Mouse (Mus musculus): ENCODE data around the gene Ago1. TPM values are rescaled to one million over a fixed set of nuclear protein-coding genes. Genes with fewer than 3 reads are reported as not detected.

Gene Ago1
- total RNA-seq, 2 experiments from 2014 or later: 49.4 to 52.1 TPM

DNA sequence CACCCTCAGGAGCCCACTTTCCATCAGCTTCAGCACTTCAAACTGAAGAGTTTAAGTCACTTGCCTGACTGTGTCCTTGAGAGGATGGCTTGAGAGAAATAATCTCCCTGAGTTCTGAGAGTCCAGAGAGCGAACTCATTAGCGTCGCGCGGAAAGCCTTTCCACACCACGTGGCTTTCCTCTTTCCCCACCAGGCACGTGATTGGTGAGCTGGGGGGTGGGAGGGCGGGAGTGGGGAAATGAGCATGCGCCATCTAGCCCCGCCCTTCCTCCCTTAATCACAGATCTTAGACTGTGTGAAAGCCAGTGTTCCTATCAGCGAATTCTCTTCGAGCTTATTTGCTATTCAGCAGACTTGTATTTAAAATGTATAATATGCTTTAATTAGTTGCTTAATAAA, 14.6 kb upstream of the Ago1 start:
- DNase-seq (ENCODE audit: low spot score in 2 of 2): no peak
- intact Hi-C loops (cut with DNase I): no loop called here

DNA sequence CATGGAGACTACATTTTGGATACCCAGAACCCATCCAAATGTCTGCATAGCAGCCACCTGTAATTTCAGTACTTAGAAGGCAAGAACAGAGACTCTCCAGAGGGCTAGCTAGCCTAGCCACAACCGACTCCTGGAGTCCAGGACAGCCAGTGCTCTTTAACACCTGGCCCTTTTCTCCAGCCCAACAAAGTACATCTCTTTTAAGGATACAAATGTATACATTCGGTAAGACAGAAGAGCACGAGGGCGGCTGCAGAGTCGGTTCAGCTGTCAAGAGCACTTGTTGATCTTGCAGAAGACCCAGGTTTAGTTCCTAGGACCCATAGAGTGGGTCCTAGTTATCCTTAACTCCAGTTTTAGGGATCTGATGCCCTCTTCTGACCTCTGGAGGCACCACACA, 13.1 kb upstream of the Ago1 start:
- intact Hi-C loops (cut with DNase I): no loop called here
- no peak for DNase-seq (ENCODE audit: low spot score in 2 of 2)

- intact Hi-C loops (cut with DNase I): no loop called here
- no peak for DNase-seq (ENCODE audit: low spot score in 2 of 2)
Observed at GRCm38 (mm10) chr4:126480288-126480687, 11.9 kb upstream of the Ago1 start.

GRCm38 (mm10) chr4:126473031-126473430, 4.6 kb upstream of the Ago1 start:
- intact Hi-C loops (cut with DNase I): no loop called here
- DNase-seq (ENCODE audit: low spot score in 2 of 2): no peak

DNA sequence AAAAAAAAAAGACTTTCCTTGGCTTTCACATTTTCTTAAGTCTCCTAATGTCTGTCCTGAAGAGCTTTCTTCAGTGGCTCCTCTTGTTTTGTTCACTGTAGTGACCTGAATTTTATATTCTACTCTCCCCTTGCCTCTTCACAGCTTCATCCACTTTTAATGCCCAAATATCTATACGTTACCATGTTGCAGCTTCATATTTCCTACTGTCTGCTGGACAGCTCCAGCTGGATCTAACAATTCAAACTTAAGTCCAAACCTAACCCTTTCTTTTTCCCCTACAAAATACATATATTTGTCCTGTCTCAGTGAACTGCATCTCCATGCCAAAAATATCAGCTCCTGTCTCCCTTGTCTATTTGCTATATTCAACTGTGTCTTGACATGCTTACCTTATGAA, 951 bp upstream of the Ago1 start:
- no peak for DNase-seq (ENCODE audit: low spot score in 2 of 2)
- intact Hi-C loops (cut with DNase I): no loop called here

GRCm38 (mm10) chr4:126468925-126469324, 542 bp upstream of the Ago1 start:
- DNase-seq (ENCODE audit: low spot score in 2 of 2): peak in 1 of 2 experiments; percentile 46
- intact Hi-C loops (cut with DNase I): no loop called here

- intact Hi-C loops (cut with DNase I): no loop called here
- peak; percentile 50 to 57 for DNase-seq (ENCODE audit: low spot score in 2 of 2)
Observed at GRCm38 (mm10) chr4:126467721-126468284, 580 bp downstream of the Ago1 start.

DNA sequence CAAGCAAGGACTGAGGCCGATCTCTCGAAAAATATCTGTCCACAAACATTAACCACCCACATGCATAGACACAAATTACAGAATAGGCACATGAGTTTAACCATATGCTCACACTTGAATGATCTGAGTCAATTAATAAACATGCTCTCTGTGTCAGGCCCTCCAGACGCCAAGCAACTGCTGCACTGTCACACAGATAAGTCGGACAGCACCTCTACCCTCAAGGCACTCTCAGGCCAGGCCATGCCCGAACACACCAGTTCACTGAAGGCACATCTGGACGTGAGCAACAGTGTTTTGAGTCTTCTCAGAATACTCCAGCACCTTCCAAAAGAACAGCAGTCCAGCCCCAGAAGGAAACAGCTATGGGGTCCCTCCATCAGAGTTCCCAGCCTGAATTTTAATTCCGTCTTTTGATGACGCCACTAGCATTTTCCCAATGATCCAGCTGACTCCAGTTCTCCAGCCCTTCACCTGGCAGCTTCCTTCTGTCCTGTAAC, 2.1 kb downstream of the Ago1 start:
- intact Hi-C loops (cut with DNase I): no loop called here
- DNase-seq (ENCODE audit: low spot score in 2 of 2): no peak

DNA sequence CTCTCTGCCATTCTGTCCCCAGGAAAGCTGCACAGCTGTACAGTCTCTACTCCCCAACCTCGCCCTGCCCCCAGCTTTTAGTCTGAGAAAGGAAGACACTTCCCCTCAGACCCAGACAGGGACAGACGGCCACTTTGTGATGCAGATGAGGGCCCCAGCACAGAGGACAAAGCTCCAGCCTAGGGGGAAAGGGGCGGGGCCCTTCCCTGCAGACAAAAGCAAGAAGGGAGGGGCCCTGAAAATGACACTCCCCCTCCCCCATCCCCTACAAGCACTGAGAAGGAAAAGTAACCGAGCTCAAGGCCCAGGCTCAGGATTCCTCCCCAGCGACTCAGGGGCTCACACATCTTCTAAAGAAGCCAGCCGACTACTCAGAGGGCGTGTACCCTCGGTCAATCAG, 2.5 kb downstream of the Ago1 start:
- intact Hi-C loops (cut with DNase I): no loop called here
- peak; percentile 51 to 70 for DNase-seq (ENCODE audit: low spot score in 2 of 2)

GRCm38 (mm10) chr4:126464892-126465235, 3.5 kb downstream of the Ago1 start:
- intact Hi-C loops (cut with DNase I): no loop called here
- DNase-seq (ENCODE audit: low spot score in 2 of 2): no peak

DNA sequence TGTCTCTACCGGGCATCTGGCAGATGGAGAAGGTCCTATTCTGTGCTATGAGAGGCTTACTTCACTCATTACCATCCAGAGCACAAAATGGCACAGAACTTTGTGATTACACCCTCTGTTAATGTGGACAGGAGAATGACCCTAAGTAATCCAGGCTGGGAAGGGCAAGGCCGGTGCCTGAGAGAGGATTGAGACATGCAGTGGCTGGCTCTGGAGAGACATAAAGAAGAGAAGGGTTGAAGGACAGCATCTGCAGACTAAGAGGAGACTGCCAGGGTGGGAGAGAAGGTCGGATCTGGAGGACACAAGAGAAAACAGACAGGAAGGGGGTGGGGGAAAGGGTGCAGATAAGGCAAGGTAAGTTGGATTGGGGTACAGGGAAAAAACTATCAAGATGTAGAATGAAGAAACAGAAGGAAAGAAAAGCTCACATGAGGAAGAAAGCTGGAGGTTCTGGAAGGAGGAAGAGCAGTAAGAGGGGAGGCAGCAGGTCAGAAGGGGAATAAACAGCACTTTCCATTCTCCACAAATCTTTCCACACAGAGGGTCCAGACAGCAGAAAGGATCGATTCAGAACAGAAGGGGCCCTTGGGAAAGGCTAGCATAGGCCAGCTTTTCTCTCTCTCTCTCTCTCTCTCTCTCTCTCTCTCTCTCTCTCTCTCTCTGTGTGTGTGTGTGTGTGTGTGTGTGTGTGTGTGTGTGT, 4.0 kb downstream of the Ago1 start:
- no peak for DNase-seq (ENCODE audit: low spot score in 2 of 2)
- intact Hi-C loops (cut with DNase I): no loop called here

- DNase-seq (ENCODE audit: low spot score in 2 of 2): no peak
- intact Hi-C loops (cut with DNase I): no loop called here
Observed at GRCm38 (mm10) chr4:126455441-126455840, 12.9 kb downstream of the Ago1 start.

DNA sequence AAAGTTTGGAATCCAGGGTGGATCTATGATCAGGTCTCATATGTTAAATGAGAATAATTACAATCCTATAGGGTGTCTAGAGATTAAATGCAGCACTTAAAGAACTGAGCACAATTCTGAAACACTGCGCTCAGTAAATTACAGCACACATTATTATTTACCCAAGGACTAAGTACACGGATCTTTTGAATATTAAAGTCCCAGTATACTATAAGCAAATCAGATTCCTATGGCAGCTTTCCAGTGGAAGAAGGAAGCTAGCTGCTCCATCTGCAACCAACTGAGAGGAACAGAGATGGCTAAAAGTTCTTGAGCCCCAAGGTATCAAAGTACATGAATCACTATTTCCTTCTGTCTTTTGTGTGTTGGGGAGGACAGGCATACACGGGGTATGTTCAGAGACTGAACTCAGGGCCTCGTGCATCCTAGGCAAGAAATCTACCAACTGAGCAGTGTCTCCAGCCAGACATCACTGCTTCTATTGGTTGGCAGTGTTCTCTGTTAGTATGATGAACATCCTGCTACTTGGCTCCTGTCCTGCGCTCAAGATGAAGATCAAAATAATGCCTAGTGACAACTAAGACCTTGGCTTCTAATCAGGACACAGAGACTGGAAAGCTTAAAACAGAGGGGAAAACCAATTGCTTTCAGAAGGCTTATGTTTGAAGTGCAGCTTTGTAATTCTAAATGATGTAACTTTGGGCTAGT, 13.7 kb downstream of the Ago1 start:
- no peak for DNase-seq (ENCODE audit: low spot score in 2 of 2)
- intact Hi-C loops (cut with DNase I): no loop called here

DNA sequence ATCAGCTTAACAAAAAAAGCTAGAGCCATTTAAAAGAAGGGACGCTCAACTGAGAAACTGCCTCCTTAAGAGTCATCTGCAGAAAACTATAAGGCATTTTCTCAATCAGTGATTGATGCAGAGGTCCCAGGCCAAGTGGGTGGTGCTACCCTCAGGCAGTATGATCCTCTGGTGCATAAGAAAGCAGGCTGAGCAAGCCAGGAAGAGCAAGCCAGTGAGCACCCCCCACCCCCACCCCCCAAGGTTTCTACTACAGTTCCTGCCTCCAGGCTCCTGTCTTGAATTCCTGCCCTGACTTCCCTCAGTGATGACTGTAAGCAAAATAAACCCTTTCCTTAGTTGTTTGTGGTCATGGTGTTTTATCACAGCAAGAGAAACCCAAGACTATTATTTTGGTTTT, 18.1 kb downstream of the Ago1 start:
- no peak for DNase-seq (ENCODE audit: low spot score in 2 of 2)
- intact Hi-C loops (cut with DNase I): no loop called here

DNA sequence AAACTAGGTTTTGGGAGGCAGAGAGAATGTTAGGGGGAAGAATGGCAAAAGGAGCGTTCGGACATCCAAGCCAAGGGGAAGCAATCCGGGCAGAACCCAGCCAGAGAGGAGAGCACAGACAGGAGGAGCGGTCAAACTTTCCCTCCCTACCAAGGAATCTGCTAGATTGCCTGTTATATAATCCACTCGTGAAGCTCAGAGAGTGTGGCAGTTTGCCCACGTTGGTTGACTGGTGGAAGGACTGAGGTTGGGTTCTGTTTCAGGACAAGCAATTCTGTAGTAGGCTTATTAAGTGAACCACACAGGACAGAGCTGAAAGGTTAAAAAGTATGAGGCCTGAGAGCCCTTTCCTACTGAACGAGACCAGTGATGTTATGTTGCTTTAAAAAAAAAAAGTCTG, 21.3 kb downstream of the Ago1 start:
- intact Hi-C loops (cut with DNase I): no loop called here
- DNase-seq (ENCODE audit: low spot score in 2 of 2): no peak

- DNase-seq (ENCODE audit: low spot score in 2 of 2): no peak
- intact Hi-C loops (cut with DNase I): no loop called here
Observed at GRCm38 (mm10) chr4:126444528-126444927, 23.9 kb downstream of the Ago1 start.

- no peak for DNase-seq (ENCODE audit: low spot score in 2 of 2)
- intact Hi-C loops (cut with DNase I): no loop called here
Observed at GRCm38 (mm10) chr4:126438261-126438660, 30.1 kb downstream of the Ago1 start.

- peak; percentile 20 to 22 for DNase-seq (ENCODE audit: low spot score in 2 of 2)
Observed at GRCm38 (mm10) chr4:126436268-126436667, 32.1 kb downstream of the Ago1 start.

GRCm38 (mm10) chr4:126434094-126434493, 34.3 kb downstream of the Ago1 start:
- intact Hi-C loops (cut with DNase I): no loop called here
- DNase-seq (ENCODE audit: low spot score in 2 of 2): no peak

More at GRCm38 (mm10) chr4:126436268-126436667, 32.1 kb downstream of the Ago1 start:
- intact Hi-C loops (cut with DNase I): no loop called here

DNA sequence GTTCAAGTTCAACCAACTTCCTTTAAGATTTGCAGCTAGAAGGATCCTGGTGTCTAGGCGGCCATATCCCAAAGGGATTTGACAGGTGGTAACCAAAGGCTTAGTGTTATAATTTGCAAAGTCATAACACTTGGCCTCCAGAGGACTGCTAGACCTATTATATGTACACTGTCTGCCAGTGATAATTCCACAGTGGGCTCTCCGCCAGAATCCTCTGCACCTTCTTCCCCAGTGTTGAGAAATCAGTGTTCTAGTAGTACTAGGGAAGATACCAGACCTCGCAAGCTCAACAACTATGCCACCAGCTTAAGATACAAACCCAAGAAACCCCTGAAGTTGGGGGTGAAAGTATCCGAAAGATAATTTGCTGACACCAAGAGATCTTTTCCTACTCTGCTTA, 35.2 kb downstream of the Ago1 start:
- DNase-seq (ENCODE audit: low spot score in 2 of 2): no peak
- intact Hi-C loops (cut with DNase I): no loop called here

DNA sequence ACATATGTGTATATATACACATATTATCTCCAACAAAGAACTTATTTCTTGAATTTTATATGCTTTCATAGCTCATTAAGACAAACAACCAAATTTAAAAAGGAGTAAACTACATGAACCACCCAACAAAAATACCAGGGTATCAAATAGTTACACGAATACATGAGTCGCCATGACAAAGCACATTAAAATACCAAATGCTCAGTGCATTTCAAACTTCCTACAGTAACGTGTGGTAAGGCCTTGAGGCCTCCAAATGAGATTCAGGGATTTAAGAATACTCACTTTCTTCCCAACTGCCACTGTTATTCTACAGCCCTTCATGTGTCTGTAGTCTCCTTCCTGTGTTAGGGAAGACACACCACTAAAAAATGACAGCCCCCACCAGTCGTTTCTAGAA, 36.6 kb downstream of the Ago1 start:
- no peak for DNase-seq (ENCODE audit: low spot score in 2 of 2)
- intact Hi-C loops (cut with DNase I): no loop called here

Measured in left cerebral cortex, postnatal 14 days (tissue).